Mouse (Mus musculus): ENCODE measurements at regions not wholly inside any gene's neighbourhood (a gene's known extent, or its start where the extent isn't known, plus 50 kb on each side); places are given as distances from the start of the nearest gene placed in this dataset.

DNA sequence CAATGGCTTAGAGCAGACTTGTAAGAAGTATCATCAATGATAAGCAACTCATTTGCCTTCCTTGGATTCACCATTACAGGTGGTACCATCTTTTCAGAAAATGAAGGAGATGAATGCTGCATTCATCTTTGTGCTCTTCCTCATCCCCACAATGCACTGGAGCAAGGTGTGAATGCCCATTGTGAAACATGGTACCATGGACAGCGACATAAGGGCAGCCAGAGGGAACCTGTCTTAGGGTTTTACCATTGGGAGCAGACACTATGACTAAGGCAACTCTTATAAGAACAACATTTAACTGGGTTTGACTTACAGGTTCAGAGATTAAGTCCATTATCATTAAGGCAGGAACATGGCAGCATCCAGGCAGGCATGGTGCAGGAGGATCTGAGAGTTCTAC, 60.1 kb upstream of the Kcnj6 start:
- no peak for DNase-seq

DNA sequence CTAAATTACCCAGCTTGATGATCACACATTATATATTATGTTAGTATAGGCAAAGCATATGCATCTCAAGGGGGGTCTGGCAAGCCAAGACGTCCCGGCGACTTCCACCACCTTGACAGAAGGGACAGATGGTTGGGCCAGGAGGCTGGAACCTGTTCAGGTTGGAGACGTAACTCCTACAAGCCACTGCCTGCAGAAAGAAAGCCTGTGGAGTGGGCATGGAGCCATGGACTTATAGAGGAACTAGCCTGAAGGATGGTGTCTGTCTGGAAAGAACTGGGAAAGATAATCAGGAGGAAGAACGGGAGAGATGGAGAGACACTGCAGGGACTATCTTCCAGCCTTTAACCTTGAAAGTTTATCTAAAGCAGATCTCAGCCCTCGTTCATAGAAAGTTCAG, 66.9 kb upstream of the Kcnj6 start:
- DNase-seq = no peak

DNA sequence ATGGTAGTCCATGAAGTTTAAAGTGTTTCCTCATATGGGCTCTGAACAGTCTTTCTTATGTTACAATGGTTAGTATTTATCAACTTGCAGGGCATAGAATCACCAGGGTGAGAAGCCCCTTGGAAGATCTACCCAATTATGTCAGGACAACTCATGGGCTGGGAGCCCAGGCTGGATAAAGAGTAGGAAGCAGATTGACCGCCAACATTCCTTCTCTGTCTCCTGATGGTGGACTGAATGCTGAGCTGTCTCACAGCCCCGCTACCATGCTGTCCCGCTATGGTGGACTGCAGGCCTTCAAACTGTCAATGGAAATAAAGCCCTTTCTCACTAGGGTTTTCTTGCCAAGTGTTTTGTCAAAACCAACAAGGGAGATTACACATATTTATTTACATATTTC, 69.2 kb upstream of the Kcnj6 start:
- no peak for DNase-seq

DNA sequence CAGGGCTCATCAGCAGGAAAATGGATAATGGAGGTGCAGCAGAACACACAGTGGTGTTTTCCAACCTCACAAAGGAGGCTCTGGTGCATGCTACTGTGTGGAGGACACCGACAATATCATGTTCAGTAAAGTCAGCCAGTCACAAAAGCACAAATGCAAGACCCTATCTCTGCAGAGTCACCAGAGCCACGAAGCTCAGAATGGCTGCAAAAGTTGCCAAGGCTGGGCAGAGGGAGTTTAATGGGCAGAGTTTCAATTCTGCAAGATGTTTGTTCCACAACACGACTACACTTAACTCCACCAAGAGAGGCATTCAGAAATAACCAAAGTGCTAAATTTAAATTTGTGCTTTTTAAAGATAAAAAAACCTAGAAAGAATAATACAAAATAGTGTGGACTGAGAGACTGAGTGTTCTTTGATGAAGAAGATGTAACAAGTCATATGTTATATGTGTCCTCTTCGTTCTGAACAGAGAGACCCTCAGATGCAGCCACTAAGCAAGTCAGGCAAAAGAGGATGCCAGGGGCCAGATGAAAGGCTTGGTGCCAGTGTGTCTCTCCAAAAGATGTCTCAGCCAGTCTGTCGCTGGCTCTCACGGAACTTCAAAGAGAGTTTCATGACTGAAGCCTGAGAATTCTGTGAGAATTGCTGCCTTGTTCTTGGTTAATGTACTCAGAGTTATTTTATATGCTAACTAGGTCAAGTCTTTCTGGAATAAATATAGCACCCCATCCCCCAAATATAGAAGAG, 95.1 kb upstream of the Kcnj6 start:
- no peak for DNase-seq

DNA sequence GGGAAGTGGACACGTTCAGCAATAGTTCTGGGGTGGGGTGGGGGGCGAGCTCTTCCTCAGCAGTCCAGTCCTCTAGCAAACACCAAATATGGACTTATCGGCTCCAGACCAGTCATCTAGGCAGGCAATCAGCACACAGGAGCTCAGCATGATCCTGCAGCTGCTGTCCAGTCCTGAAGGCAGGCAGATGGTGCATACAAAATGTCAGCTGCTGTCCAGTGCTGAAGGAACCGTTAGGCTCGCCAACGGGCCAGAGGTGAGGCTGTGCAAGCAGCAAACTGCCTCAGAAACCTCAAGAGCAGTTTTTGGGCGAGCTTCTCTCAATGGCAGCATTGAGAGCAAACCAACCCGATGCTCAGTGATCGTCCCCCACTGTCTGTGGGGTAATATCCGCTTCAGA, 96.3 kb upstream of the Kcnj6 start:
- DNase-seq = peak; percentile 41

DNA sequence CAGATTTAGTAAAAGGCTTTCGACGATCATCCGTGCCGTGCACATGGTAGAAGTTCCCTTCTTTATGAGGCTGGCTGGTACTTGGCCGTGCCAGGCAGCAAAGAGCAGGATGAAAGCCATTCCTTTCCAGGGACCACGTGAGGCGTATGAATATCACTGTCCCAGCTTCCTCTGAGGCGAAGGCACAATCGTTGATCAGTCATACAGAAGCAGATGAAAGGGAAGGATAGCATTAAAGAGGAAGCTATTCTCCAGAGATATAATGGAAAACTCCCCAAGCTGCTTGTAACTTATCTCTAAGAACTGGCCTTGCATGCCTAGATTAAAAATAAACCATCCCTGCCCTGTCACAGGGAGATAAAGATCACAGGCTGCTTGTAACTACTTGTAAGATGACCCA, 103.5 kb upstream of the Kcnj6 start:
- no peak for DNase-seq

DNA sequence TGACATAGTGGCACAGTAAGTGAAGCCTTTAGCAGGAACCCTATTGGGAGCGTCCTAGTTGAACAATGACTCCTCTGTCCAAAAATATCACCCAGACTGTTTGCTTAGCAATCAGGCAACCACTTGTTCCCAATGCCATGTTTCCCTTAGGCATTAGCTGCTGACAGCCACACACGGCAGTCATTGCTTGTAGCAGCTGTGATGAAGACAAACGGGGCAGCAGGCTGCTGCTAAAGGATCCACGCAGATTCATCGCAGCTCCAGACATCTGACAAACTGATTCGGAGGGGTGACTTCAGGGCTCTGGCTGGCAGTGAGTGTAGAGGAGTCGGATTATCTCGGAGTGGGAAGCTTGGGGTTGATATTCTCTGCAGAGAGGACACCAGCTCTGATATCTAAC, 120.0 kb upstream of the Kcnj6 start:
- no peak for DNase-seq

DNA sequence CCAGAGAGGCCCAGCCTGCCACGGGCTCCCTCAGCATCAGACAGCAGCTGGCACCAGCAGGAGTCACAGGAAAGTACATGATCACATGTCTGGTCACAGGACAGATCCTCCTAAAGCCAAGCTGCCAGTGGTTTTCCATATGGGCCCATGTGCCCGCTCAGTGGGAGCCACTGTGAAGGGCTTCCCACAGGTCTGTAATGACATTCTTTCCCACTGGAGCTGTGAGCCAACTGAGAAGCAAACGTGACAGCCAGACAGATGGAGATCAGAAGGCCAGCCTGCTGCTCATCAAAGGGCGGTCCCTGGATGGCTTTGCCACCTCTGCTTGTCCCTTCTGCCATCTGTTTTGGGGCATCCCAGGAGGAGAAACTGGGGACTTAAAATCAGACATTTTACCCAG, 121.8 kb upstream of the Kcnj6 start:
- no peak for DNase-seq

DNA sequence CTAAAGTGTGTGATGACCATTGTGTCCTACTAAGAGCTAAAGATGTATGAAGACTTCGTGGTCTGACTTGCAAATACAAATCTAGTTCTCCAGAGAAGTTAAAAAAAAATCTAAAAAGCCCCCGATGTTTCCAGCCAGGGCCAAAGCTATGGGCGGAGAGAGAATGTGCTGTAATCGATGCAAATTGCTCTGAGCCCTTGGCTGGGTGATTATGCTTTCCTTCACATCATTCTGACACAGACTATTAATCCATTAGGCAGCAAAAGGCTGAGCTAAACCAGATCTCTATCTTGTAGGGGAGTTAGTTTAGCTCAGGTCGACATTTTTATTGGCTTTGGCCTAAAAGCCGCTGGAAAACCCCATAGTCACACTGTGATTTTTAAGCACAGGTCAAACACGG, 124.5 kb upstream of the Kcnj6 start:
- DNase-seq = no peak

DNA sequence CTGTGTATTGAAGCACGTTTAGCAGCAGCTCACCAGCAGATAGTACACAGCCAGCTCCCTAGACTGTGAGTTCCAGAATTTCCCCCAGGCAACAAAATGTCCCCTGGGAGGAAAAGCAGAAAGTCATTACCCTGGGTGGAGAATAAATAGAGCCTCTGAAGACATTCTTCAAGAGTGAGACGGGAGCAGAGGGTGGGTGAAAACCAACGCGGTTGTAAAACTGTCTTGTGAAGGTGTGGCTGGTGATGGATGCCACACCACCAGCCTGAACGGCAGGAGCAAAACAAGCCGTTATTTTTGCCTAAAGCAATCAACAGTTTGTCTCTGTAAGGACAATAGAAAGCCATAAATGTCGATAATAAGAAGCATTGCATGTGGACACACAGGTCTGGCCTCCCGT, 129.7 kb upstream of the Kcnj15 start:
- no peak for DNase-seq

DNA sequence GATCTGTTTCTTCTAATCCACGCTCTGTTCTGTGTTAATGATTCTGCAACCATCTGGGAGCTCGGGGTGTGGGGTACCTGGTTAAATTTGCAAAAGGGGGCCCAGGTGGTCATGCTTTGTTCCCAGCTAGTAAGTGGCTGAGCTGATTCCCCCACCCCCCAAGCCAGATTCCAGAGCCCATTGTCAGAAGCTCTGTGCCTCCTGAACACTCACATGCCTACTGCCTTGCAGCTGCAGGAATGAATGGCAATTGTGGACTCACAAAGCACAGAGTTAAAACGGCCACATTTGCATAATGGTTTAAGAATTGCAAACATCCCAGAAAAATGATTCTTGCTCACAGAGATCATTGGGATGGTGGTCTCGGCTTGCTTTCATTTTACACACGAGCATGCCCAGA, 125.5 kb upstream of the Kcnj15 start:
- DNase-seq = no peak

DNA sequence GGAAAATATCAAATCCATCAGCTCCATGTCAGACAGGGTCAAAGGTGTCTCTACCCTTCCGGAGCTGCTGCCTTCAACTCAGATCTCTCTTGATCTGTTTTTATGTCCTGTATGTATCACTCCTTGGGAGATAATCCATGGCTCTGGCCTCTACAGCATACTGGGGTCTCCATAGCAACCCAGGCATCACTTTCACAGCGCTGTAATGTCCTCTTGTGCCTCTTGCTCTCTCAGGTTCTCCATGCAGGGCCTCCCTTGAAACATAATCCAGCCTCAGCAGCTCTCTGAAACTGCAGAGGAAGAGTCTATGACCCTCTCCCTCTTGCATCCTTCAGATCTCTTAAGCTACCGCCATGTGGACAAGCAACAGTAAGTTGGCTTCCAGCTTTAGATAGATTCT, 118.5 kb upstream of the Kcnj15 start:
- no peak for DNase-seq

DNA sequence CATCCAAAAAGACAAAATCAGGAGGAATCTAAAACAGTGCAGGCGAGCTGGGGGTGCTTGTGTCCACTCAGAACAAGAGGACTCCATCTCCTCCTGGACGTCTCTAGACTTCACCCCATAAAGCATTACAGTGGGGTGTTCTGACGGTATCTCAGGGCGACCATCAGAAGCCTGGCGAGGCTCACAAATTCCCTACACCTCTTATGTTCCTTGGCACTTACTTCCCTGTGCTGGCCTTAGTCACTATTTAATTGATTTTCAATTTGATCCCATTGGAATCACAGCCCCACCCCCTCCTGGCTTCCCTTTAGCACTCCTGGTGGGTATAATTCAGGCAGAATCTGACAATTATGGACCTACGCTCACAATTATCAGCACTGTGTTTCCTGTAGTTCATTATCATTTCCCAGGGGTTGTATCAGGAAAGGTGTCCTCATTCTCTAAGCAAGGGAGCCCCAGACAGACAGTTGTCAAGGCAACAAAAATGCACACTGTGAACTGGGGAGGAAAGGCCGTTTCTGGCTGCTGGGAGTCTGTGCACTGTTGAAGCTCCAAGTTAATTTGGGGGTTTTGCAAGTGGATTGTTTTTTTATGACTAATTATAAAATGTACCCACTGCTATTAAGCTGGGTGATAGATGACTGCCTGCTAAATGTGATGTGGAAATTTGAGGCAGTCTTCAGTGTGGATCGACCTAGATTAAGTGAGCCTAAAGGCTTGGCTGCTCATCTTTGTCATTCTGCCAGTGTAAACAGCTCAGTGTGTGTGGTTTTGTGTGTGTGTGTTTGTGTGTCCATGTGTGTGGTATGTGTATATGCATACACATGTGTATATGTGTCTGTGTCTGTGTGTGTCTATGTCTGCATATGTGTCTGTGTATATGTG, 115.6 kb upstream of the Kcnj15 start:
- no peak for DNase-seq

DNA sequence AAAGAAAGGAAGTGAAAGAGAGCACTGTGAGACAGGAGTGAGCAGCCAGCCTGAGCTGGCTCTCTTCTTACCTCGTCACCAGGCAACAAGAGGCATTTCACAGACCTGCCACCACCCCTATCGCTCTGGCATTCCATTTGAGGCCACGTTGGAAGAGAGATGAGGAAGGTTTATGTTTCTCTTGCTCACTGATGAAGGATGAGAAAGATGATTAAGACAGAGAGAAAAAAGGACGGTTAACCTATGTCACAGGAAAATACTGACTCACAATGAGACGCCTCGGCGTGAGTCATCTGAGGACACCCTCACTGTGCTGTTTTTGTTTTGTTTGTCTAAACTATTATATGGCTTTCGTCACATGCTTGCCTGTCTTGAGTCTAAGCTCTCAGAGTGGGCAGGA, 106.9 kb upstream of the Kcnj15 start:
- no peak for DNase-seq

DNA sequence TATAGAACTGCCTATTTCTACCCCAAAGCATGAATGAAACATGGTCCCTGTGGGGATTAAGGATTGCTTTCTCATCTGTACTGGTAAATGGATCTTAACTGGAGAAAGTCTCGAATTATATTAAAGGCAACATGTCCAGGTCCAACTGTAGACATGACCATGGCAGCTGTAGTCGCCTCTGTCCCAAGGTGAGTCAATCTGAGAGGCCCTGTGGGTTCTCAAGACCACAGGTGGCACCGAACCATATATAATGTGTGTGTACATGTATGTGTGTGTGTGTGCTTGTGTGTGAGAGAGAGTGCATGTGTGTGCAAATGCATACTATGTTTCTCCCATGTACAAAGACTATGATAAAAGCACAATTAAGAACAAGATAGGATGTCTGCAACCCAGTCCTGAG, 105.9 kb upstream of the Kcnj15 start:
- DNase-seq = no peak

DNA sequence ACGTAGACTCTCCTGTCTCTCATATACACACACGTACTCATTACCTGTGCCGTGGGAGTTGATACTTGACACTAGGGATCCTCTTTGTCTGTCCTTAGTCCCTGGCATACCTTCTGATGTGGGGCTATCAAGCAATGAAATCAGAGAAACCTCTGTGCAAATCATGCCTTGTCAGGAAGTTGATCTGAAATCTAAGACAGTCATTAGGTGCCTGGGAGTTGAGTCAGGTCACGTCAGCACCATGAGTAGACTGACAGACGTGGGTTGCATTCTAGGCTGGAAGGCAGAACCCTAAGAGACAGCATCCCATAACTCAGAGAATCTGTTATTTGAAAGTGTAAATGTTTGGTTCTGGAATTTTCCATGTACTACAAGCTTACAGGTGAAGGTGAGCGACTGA, 105.4 kb upstream of the Kcnj15 start:
- DNase-seq = no peak

DNA sequence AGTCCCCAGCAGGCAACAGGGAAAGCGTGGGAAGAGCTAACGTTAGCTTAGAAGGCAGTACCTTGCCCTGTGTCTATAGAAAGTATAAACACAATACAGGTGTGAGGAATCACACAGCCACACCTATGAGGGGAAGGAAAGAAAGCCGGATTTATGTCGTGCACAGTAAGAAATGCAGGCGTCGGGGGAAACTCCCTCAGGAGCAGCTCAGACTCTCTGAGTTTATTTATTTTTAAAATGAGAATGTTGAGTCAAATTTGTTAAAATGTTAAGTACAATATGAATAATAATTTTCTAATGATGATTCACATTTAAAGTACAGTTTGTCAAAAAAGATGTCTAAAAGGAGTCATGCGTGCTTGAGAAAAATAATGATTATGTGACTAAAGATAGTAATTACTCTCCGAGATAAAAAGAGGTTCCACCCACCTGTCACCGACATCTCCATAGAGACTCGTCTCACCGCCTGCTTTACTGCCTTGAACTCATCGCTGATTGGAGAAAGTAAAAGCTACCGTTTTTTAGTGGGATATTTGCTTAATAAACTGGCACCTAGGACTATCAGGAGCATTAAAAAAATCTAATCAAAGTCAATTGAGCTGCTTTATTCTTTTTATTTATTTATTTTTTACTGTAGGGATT, 104.5 kb upstream of the Kcnj15 start:
- no peak for DNase-seq

DNA sequence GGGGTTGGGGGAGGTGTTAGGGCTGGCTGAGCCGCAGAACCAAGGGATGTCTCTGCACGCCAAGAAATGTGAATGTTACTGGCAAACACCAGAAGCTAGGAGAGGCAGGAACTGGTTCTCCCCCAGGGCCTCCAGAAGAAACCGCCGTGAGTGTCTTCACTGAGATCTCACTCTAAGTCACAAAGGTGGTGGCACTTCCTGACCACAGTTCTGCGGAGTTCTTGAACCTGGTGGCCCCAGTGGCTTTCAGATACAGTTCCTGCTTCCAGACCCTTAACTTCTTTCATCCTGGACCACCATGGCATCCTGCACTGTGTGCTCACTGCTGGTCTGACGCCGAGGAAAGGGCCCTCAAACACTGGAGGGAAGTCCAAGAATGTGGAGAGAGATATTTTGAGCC, 89.0 kb upstream of the Kcnj15 start:
- no peak for DNase-seq

DNA sequence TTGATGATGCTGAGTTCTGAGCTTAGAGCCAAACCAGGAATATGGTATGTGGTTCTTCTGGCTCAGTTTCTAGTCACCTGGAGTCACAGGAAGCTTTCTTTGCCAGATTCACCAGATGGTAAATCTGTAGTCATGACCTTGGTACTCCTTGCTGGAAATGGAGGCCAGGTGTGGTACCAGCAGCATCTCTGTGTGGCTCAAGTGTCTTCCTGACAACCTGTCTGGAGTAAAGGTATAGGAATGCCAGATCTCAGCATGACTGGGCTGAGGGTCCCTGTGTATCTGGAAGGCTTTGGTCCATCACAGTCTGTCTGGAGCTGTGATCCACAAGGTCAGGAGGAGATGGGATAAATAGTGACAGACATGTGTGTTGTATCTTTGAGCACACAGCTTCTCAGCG, 88.0 kb upstream of the Kcnj15 start:
- DNase-seq = no peak

DNA sequence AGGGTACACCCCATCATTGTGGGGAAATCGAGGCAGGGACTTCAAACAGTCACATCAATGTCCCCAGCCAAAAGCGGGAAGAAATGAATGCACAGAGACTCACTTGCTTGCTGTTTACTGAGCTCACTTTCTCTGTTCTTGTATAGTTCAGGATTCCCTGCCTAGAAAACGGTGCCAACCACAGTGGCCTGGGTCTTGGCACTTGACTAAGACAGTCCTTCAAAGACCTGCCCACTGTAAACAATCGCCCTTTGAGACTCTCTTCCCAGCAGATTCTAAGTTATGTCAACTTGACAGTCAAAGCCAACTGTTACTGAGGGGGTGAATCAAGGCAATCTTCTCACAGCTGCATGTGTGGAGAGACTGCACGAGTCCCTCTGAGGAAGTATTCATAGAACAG, 76.8 kb upstream of the Kcnj15 start:
- DNase-seq = no peak

DNA sequence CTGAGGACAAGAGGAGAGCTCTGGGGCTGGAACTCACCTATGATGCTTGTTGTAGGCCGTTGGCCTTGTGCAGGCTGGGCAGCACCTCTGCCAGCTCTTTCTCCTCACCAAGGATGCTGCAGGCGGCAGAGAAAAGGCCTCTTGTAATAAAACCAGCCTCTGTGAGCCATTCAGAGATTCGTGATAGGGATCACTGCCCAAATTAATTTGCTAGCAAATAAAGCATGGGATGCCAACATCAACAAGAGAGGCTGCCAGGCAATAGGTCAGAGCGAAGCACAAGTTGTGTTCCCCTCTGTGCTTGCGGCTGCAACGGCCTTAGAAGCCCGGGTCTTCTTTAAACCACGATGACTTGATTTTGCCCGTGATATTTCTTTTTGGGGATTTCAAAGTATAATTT, 72.0 kb upstream of the Kcnj15 start:
- DNase-seq = no peak

DNA sequence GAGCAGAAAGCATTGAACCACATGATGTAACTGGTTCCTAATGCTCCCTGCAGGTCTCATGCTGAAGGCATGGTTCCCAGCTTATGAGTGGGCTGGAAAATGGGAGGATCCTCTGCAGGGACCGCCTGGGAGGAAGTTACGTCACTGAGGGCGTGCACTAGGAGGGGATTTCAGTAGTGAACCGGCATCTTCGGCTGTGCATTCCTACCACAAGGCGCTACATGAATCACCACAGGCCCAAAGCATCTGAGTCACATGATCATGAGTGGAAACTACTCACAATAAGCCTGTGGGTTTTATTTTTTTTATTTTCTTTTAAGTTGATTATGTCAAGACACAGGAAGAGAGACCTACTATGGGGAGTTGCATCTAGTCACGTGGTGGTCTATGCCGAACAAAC, 68.2 kb upstream of the Kcnj15 start:
- no peak for DNase-seq

DNA sequence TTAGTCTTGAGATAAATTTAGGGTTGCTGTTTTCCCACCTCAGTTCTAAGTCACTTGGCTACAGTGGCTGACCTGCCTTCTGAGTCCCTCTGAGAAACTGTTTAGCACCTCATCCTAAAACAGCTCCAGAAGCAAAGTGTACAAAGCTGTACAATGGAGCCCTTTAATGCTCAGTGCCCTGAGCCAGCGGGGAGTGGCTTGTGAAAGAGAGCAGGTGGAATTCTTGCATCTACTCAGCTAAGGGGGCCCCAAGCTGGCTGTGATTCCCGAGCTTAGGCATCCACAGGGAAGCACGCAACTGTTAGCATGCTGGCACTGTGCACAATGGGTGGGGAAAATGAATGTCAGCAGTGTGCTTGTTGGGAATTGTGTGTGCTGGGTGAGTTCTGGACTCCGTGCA, 63.2 kb upstream of the Kcnj15 start:
- no peak for DNase-seq

DNA sequence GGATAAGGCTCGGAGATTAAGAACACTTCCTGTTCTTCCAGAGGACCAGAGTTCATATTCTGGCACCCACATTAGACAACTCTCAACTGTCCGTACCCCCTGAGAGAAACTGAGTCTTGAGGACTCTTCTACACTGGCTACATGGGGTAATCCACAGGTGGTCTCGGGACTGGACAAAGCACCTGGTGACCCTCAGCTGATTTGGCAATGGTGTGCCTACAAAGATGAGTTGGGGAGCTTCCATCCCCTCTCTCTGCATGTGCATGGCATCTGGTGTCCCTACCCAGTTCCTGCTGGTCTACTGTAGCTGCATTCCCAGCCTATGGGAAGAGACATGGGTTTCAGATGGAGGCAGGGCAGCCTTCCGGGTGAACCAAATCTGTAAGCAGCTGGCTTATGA, 61.2 kb upstream of the Kcnj15 start:
- no peak for DNase-seq

All from gastrocnemius, postnatal 10 days (tissue).